ENCODE assay signal across 10 mouse cellular contexts in genomic region chr8:3216541-3217092, GRCm38 (mm10).
DNase-seq lines count a peak whose midpoint lies in the region; ATAC-seq and TF ChIP-seq lines count a peak whose summit lies in the region.
"Had no signal": no experiment of that assay in that cellular context is flagged by ENCODE, and none has a peak within 500 bp of the region (broad histone marks: within the 10 kb centered on the region; RNA-seq: fewer than 3 reads in every experiment).

No protein-coding gene starts in this region.

- peaks cover 42% of the 10 kb centered on the region for H3K4me1 ChIP-seq in heart, embryonic 15.5 days (replicated peaks)
- peaks cover 37% of the 10 kb centered on the region for H3K4me1 ChIP-seq in lung, embryonic 15.5 days

- no peaks in the 10 kb centered on the region for H3K9me3 ChIP-seq in heart, embryonic 15.5 days (replicated peaks)
- H3K9me3 ChIP-seq in lung, embryonic 15.5 days: no peaks in the 10 kb centered on the region

- H3K4me2 ChIP-seq in heart, embryonic 15.5 days: no peak overlapping the region
- H3K4me2 ChIP-seq in lung, embryonic 15.5 days: no peak overlapping the region

- 59% methylated on average over 4 of the region's 4 CpGs for WGBS in heart, embryonic 15.5 days
- 55% methylated on average over 4 of the region's 4 CpGs for WGBS in lung, embryonic 15.5 days

- H3K4me3 ChIP-seq in heart, embryonic 15.5 days: no peak overlapping the region
- no peak overlapping the region for H3K4me3 ChIP-seq in lung, embryonic 15.5 days

- H3K36me3 ChIP-seq in heart, embryonic 15.5 days: no peaks in the 10 kb centered on the region
- no peaks in the 10 kb centered on the region for H3K36me3 ChIP-seq in lung, embryonic 15.5 days

- TF ChIP-seq CTCF in brain, embryonic 14.5 days (IDR thresholded peaks at IDR 0.05; ENCODE audit: borderline replicate concordance, extremely low read depth, insufficient read depth, insufficient read length): no peak

- H3K9ac ChIP-seq in heart, embryonic 15.5 days: no peak overlapping the region
- H3K9ac ChIP-seq in lung, embryonic 15.5 days: no peak overlapping the region

- intact Hi-C loops in heart, postnatal 14 days (cut with DNase I): no loop called here

- DNase-seq in cerebellum, adult 9-11 months: peak; percentile 37
- no peak for DNase-seq in cerebellum, adult 11 months
- DNase-seq in heart, postnatal 14 days: no peak
- no peak for DNase-seq in lung, adult 18-20 months
- peak; percentile 34 for DNase-seq in brain, embryonic 14.5 days (ENCODE audit: low read depth)
- DNase-seq: liver; lung, postnatal 36 days had no signal

- 0 out of 2 replicates have a peak overlapping the region, but pooled peaks have one; percentile 38 for H3K27ac ChIP-seq in heart, embryonic 15.5 days
- H3K27ac ChIP-seq in lung, embryonic 15.5 days: peak overlapping the region; percentile 47; the same call in 1 of the 2 replicates

- no peak for ATAC-seq in heart, embryonic 15.5 days (replicated peaks; ENCODE audit: insufficient number of reproducible peaks, insufficient read depth, low FRiP score, low read depth)
- no peak for ATAC-seq in lung, embryonic 15.5 days (ENCODE audit: borderline replicate concordance, extremely low read depth, low FRiP score, low TSS enrichment)
- no peak for ATAC-seq in monocyte, adult 5-6 weeks (replicated peaks; ENCODE audit: insufficient number of reproducible peaks, low FRiP score, low TSS enrichment, poor library complexity, severe bottlenecking)

- no peaks in the 10 kb centered on the region for H3K27me3 ChIP-seq in heart, embryonic 15.5 days
- H3K27me3 ChIP-seq in lung, embryonic 15.5 days: no peaks in the 10 kb centered on the region

- no peak for TF ChIP-seq POLR2A in brain, embryonic 14.5 days (IDR thresholded peaks at IDR 0.05; ENCODE audit: borderline replicate concordance, extremely low read depth, insufficient read depth, insufficient read length, poor library complexity, severe bottlenecking)

Comparison
In these comparisons a context has a peak if more than half of its experiments do, and no peak if none do; other contexts are left out.
1. DNase-seq: peak in cerebellum, adult 9-11 months (single experiment) and brain, embryonic 14.5 days (single experiment); none in cerebellum, adult 11 months (single experiment), heart, postnatal 14 days (0 of 2) and lung, adult 18-20 months (0 of 2).